Mouse (Mus musculus): ENCODE data around the gene Tmem217.
"Not testable (repeated sequence)": the region's sequence is repeated elsewhere in the genome, so short reads cannot be mapped to it uniquely, and the experiment has no call there.

The Tmem217 gene

DNA sequence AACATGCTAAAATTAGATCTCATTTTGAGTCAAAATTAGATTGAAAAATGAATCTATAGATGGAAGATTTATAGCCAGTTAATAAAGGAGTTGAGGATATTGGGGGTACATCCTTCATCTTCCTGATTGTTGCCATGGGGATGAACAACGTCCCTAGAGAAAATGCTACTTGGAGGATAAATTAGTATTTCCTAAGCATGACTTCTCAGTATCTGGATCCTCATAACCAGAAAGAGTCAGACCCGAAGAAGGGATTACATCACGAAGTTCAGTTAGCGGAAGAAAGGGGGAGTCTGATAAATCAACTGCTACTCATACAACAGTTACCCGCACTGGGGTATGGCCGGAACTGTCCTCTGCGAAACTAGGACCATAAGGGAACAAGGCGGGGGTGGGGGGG is 3.2 kb downstream of the Tmem217 start:
- DNase-seq (ENCODE audit: low read depth, low spot score): no peak

DNA sequence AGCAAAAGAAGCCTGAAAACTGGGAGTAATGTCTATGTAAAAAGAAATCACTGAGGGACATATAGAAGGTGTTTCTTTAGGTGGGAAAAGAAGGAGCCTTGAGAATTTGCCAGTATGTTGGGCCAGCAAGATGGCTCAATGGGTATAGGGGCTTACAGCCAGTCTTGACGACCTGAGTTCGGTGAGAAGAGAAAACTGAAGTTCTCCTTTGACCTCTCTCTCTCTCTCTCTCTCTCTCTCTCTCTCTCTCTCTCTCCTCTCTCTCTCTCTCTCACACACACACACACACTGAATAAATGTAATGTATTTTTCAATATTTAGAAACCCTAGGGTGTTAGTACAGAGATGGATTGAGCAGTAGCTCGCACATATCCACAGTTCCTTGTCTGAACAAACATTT is 3.7 kb downstream of the Tmem217 start:
- no peak for DNase-seq (ENCODE audit: low read depth, low spot score)

DNA sequence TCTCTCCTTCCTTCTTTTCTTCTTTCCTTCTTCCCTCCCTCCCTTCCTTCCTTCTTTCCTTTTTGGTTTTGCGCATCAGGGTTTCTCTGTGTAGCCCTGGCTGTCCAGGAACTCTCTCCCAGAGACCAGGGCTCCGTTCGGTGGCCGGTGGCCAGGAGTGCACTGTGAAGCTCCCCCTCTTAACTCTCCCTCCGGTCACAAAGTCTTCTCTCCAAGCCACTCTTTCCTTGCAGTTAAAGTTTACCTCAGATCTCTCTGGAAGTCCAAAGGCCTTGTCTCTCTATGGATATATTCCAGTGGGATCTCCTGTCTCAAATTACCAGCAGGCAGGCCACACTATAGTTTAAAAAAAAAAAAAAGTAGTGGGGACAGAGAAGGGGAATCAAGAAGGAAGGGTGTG is 6.9 kb downstream of the Tmem217 start:
- DNase-seq (ENCODE audit: low read depth, low spot score): no peak

DNA sequence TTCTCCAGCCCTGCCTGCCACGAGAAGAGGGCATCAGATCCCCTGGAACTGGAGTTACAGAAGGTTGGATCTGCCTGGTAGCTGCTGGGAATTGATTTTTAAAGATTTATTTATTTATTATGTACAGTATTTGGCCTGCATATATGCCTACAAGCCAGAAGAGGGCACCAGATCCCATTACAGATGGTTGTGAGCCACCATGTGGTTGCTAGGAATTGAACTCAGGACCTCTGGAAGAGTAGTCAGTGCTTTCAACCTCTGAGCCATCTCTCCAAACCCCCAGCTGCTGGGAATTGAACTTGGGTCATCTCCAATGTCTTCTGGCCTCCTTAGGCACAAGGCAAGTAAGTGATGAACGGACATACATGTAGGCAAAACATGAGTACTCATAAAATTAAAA is 8.1 kb downstream of the Tmem217 start:
- DNase-seq (ENCODE audit: low read depth, low spot score): no peak

DNA sequence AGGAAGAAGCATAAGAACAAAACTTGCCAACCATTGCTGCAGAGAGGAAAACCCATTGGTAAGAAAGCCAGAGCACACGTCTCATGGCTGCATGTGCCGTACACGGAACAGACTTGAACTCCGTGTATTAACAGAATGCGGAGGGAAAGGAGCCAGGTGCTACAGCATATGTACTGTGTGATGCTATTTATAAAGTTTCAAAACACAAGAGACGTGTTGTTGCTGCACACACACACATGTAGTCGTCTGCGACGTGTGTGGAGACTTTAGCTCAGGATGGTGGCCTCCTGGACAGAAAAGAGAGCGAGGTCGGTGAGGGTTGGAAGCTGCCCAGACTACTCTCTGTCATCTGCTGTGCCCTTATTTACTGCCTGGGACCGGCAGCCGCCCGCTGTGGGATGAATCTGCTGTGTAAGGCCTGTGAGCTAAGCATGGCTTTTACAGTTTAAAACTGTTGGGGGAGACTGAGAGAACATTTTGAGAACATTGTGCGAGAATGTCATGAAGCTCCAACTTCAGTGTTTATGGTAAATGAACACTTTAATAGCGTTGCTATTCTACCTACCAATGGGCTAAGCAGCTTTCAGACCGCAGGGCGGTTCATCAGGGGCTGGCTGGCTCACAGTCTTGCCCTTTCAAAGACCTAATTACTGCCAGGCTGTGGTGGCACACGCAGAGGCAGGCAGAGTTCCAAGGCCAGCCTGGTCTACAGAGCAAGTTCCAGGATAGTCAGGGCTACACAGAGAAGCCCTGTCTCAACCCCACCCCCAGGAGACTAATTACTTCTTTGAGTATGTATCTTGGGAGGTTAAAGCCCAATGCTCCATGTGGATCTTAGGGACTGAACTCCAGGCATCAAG is 9.1 kb downstream of the Tmem217 start:
- no peak for DNase-seq (ENCODE audit: low read depth, low spot score)

DNA sequence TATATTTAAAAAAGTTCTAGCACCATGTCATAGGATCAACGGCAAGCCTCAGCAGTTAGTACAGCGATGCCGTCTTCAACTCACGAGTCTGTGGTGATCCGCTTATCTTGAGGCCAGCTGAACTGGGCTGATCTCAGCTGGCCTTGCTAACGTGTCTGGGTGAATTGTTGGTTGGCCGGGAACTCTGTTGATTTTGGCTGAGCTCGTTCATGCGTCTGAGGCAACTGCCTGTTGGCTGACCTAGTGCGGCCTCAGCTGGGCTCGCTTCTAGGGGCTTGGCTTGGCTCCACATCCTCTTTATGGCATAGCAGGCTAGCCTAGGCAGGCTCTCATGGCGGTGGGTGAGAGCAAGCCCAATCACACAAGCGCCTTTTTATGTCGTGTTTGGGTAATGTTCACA is 10.8 kb downstream of the Tmem217 start:
- no peak for DNase-seq (ENCODE audit: low read depth, low spot score)

DNA sequence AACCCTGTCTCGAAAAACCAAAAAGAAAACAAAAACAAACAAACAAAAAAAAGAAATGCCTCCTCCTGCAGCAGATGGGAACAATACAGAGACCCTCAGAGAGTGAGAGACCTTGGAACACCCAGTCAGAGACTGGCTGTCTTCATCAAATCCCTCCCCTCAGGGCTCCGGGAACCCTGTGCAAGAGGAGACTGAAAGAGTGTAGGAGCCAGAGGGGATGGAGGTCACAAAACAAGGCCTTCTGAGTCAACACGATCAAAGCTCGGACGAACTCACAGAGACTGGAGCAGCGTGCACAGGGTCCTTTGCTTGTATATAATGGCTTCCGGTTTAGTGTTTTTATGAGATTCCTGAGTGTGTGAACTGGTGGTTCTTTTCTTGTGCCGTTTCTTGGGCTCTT is 11.8 kb downstream of the Tmem217 start:
- no peak for DNase-seq (ENCODE audit: low read depth, low spot score)

DNA sequence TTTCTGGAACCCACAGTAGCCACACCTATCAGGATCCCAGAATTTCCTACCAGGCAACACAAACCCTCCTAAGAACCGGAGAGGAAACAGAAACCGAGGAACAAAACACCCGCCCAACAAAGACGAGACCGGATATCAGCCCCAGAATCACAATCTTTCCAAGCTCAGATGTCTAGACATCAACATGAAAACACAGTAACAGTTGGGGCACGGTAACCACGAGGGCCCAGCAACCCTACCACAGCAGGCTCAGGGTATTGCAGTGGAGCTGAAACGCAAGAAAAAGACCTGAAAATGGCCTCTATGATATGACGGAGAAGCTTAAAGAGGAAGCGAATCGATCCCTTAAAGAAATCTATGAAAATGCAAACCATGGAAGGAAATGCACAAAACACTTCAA is 18.3 kb downstream of the Tmem217 start:
- DNase-seq (ENCODE audit: low read depth, low spot score): no peak

DNA sequence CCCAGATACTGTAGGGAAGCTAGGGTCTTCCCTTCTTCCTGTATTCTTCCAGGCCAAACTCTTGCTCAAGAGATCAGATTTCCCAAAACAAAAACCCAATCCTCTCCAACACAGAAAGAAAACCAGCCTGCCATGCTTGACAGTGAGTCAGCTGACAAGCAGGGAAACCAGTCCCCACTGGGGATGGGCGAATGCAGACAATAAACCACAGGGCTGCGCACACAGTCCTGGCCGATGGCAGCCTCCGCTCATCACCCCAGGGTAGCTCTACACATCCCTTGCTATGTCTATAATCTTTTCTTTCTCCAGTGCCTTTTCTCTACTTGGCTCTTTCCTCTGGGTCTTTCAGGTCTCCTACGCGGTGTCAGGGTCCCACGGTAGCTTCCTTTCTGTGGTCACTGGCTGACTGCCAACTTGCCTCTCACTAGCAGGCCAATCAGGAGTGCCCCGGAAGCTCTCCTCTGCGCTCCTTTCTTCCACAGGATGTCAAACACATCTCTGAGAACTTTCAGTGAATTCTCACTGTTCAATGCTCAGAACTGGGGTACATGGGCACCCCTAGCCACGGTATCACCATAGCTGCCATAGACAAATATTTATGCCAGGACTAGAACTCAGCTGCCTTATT is 20.3 kb downstream of the Tmem217 start:
- DNase-seq (ENCODE audit: low read depth, low spot score): no peak

DNA sequence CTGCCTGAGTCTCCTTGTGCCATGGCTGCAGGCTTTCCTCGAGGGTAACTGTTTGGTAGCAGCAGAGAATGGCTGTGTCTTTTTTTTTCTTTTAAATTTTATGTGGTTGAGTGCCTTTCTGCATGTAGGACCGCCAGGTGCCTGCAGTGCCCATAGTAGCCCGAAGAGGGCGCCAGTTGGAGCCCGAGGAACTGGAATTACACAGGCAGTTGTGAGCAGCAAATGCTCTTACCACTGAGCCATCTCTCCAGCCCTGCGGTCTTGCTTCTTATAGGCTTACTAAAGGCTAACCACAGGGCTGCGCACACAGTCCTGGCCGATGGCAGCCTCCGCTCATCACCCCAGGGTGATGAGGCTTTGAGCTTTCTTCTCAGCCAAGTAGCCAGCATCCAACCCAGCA is 20.9 kb downstream of the Tmem217 start:
- DNase-seq (ENCODE audit: low read depth, low spot score): no peak

DNA sequence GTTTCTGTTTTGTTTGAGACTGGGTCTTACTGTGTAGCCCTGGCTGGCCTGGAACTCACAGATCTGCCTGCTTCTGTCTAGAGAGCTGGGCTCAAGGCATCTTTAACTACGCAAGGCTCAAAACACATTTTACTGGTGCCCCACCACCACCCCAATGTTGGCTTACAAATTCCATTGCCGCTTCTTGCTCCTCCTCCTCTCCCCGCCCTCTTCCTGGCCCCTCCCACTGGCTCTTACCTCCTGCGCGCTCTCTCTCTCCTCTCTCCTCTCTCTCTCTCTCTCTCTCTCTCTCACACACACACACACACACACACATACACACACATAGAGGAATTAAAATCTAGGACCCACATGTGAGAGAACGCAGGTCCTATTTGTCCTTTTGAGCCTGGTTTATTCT is 21.7 kb downstream of the Tmem217 start:
- DNase-seq (ENCODE audit: low read depth, low spot score): no peak

DNA sequence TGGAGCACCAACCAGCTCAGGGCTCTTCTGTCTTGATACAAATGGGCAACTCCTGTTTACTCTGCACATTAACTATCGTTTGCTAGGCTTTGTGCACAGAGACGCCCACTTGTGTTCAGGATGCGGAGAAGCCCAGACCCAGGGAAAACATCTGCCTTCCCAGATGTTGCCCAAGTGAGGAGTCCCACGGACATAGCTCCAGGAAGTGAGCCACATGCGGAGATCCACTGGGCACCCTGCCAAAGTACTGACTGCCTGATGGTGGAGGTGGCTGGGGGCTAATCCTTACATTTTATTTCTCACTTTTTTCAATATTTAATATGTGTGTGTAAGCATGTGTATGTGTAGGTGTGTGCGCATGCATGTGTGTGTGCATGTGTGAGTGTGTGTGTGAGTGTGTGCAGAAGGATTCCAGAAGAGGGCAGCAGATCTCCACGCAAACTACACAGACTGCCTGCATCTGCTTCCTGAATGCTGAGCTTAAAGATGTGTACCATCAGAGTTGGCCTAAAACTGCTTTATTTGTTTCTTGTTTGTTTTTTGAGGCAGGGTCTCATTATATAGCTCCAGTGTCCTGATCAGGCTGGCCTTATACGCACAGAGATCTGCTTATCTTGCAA is 23.5 kb downstream of the Tmem217 start:
- DNase-seq (ENCODE audit: low read depth, low spot score): no peak

DNA sequence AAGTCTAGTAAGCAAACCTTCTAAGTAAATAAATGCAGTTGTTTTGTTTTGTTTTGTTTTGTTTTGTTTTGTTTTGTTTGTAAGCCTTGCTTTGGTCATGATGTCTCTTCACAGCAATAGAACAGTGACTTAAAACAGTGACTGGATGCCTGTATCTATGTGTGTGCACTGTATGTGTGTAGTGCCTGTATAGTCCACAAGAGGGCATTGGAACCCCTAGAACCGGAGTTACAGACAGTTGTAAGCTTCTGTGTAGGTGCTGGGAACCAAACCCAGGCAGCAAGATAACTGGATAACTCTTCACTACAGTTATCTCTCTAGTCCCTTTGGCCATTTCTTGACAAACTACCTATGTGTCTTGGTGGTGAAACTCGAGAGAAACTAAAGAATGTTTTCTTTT is 26.6 kb downstream of the Tmem217 start:
- DNase-seq (ENCODE audit: low read depth, low spot score): no peak

DNA sequence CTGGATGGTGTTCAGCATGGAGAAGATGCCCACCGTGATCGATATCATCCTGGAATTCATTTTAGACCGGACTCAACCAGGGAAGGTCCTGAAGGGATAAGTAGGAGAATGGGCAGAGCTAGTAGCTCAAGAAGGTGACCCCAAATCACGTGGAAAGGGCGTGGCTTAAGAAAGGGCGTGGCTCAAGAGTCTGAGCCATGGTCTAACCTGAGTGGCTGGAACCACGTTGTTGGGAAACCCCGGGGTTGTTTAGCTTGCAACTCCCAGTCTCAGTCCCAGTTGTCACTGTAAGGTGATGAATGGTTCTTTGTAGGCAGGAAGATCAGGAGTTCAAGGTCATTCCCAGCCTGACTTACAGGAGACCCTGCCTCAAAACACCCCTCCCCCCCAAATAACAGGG is 32.5 kb downstream of the Tmem217 start:
- DNase-seq (ENCODE audit: low read depth, low spot score): no peak

DNA sequence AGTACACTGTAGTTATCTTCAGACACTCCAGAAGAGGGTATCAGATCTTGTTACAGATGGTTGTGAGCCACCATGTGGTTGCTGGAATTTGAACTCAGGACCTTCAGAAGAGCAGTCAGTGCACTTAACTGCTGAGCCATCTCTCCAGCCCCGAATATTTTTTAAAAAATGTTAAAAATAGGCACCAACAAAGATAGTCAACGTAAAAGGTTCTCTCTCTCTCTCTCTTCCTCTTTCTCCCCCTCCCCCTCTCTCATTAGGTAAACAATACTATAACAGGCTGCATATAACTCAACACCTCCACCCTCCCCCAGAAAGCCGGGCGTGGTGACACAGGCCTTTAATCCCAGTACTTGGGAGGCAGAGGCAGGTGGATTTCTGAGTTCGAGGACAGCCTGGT is 33.5 kb downstream of the Tmem217 start:
- not testable (repeated sequence) for DNase-seq (ENCODE audit: low read depth, low spot score)

DNA sequence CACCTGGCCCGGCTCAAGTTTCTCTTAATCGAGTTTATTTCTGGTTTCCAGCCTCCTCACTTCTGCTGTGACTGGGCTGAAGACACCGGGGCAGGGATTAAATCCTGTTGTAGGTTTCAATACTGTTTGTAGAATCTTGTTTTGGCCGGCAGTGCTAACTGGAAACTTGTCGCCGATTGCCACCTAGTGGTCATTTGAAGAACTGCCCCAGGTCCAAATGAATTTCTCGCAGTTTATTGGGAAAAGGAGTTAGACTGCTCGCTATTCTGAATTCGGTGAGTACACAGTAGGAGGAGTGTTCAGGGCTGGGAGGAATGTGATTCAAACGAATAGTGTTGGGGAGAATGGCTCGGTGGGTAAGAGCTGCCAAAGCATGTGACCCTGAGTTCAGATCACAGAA is 37.8 kb downstream of the Tmem217 start:
- DNase-seq (ENCODE audit: low read depth, low spot score): peak; percentile 64

DNA sequence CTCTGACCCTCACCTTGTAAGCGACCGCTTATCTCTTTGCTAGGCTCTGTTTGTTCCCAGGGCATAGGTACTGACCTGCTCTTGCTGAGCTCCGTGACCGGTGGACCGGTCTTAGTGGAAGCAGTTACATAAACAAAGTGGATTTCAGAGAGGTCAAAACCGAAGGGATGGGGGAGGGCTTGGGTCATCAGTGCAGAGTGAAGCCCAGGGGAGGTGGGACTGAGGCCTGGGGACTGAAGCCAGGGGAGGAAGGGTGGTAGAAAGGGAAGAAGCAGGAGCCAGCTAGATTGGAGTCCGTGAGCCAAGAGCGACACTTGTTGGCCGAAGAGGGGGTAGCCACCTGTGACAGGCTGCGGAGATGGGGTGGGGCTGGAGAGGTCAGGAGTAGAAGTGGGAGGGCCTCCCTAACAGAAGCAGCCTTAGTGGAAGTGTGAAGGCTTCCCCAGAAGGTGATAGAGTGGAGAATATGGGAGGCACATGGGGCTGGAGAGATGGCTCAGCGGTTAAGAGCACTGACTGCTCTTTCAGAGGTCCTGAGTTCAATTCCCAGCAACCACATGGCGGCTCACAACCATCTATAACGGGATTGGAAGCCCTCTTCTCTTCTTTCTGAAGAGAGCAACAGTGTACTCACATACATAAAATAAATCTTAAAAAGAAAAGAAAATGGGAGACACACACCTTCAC is 39.0 kb downstream of the Tmem217 start:
- DNase-seq (ENCODE audit: low read depth, low spot score): no peak

DNA sequence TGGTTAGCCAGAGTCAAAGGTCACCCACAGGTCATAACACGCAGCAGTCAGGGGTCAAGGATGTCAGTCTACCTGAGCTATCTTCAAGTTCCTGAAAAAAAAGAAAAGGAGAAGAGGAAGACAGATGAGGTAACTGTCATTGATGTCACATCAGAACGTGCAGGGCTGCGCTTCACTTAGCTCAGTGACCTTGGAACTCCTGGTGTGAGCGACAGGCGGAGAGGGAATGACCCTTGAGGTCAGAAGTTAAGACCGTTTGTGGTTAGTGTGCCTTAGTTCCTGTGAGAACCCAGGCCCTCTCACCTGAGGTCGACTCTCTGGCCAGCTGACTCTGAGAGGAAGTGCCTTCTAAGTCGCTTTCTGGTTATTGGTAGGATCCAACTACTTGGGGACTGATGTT is 41.5 kb downstream of the Tmem217 start:
- DNase-seq (ENCODE audit: low read depth, low spot score): no peak

DNA sequence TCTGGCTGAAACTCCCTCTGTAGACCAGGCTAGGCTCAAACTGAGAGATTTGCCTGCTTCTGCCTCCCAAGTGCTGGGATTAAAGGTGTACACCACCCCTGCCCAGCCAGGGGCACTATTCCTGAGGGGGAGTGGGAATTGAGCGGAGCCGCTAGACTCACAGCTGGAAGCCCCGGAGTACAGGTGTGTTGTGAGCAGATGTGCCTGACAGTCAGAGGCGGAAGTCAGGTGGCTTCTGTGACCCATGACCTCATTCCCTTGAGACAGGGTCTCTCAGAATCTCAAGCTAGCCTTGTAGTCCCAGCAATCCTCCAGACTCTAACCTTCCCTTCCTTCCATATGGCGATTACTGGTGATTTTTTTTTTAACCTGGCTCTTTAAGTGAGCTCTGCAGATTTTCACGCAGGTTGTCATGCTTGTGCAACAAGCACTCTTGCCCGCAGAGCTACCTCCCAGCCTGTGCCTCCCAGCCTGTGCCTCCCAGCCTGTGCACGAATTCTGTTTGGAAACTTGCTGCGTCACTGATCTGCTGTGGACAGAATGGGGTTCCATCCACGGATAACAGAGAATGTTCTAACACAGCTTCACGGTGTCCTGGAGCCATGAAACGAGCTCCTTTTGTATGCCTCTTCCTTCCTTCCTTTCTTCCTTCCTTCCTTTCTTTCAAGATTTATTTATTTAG is 43.1 kb downstream of the Tmem217 start:
- DNase-seq (ENCODE audit: low read depth, low spot score): no peak

DNA sequence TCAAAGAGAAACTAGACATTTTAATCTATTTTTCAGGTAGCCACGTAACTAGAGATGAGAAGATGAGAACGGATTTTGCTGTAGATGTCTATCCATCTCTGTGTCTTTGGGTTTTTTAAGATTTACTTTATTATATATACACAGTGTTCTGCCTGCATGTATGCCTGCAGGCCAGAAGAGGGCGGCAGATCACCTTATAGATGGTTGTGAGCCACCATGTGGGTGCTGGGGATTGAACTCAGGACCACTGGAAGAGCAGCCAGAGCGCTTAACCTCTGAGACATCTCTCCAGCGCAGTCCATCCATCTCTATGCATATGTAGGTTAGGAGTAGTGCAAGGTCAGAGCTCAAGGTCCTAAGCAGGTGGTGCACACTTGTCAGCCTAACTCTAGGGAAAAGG is 48.5 kb downstream of the Tmem217 start:
- no peak for DNase-seq (ENCODE audit: low read depth, low spot score)
